Mouse (Mus musculus): ENCODE measurements at regions not wholly inside any gene's neighbourhood (a gene's known extent, or its start where the extent isn't known, plus 50 kb on each side); places are given as distances from the start of the nearest gene placed in this dataset.
A peak's percentile ranks its signal among the peaks of the same experiment; 100 is the strongest.

DNA sequence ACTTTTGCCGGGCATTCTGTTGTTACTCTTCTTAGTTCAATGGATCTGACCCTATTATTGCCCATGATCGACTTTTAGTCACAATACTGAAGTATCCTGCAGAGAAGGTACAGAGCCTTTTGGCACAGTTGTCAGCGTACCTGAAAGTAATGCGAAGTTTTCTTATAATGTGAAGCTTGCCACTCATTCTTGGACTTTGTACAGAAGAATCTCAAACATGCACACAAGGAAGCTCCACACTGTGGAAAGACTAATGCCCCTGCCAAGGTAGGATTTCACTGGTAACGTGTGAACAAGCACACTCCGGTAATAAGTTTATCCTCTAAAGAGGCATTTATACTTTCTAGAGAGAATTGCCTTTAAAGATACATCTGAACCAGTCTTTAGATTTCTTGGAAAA, 108.8 kb downstream of the Gm9733 start:
- no peak overlapping the region for H3K27ac ChIP-seq (ENCODE audit: low read depth, low read length)

DNA sequence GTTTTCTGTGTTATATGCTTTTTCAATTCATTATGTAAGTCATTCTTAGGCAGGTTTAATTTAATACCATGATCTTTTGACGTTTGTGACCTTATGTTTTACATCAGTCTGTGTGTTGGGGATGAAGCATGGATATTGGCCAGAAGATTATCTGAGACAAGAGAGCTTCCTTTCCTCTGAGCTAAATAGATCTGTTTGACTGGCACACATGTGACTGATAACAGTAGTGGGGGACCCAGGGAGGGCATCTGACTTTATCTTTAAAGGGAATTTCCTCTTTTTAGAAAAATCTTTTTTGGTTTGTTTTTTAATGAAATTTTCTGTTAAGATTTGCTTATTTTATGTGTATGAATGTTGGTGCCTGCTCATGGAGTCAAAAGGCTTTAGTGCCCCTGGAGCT, 107.7 kb downstream of the Gm9733 start:
- no peaks in the 10 kb centered on the region for H3K36me3 ChIP-seq (ENCODE audit: insufficient read depth)
- no peaks in the 10 kb centered on the region for H3K27me3 ChIP-seq (ENCODE audit: insufficient read depth, low read length)
- no peak for TF ChIP-seq CTCF (IDR thresholded peaks at IDR 0.05; ENCODE audit: low read depth)
- H3K27ac ChIP-seq (ENCODE audit: low read depth, low read length): no peak overlapping the region
- H3K9ac ChIP-seq: no peak overlapping the region
- DNase-seq (no peak), ATAC-seq (no peak)
- no peak overlapping the region for H3K4me3 ChIP-seq (ENCODE audit: low read depth, low read length)
- 63% methylated on average over 1 of the region's 1 CpGs for WGBS
- H3K4me2 ChIP-seq (ENCODE audit: low read depth): no peak overlapping the region
- H3K9me3 ChIP-seq (ENCODE audit: low read length): no peaks in the 10 kb centered on the region
- no peaks in the 10 kb centered on the region for H3K4me1 ChIP-seq (ENCODE audit: insufficient read depth)

More for the DNA sequence above, 108.8 kb downstream of the Gm9733 start:
- no peak for ATAC-seq
- Histone ChIP-seq H3K4me3 (ENCODE audit: low read depth, low read length) (no peak overlapping the region), H3K27me3 (ENCODE audit: insufficient read depth, low read length) (no peaks in the 10 kb centered on the region), H3K9ac (no peak overlapping the region), H3K4me2 (ENCODE audit: low read depth) (no peak overlapping the region), H3K9me3 (ENCODE audit: low read length) (no peaks in the 10 kb centered on the region), H3K36me3 (ENCODE audit: insufficient read depth) (no peaks in the 10 kb centered on the region), H3K4me1 (ENCODE audit: insufficient read depth) (no peaks in the 10 kb centered on the region)
- TF ChIP-seq CTCF (IDR thresholded peaks at IDR 0.05; ENCODE audit: low read depth): no peak
- WGBS: 82% methylated on average over 6 of the region's 6 CpGs
- DNase-seq: no peak

DNA sequence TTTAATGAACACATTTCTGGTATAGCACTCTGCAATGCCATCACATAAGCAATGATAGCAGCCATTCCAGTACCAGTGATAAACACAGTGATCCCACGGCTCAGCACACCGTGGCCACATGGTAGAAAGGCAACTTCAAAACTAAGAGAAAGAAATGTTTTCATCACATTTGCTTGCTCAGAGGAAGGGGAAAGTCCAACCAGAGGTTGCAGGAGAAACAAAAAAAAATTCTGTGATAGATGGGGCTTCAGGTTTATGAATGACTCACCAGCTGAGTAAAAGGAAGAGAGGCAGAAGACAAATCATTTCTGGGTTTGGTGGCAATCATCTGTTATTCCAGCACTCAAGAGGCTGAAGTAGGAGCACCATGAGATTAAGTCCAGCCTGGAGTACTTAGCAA, 103.5 kb downstream of the Gm9733 start:
- DNase-seq: no peak
- WGBS: 88% methylated on average over 2 of the region's 2 CpGs

DNA sequence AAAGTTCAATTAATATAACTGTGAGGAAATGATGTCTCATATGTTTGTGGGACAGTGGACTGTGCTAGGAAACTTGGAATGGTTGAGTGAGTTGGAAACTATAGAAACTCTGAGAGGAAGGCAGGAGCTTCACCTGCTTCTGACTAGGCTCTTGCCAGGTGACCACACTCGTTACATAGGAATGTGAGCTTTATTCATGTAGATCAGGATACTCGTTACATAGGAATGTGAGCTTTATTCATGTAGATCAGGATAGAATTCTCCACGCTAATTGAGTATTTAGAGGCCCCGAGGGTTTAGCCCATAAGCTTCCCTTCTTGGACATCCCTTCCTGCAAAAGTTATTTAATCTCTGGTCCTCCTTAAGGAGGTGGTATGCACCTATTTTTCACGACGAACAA, 101.9 kb downstream of the Gm9733 start:
- Histone ChIP-seq H3K27ac (ENCODE audit: low read depth, low read length) (no peak overlapping the region), H3K4me2 (ENCODE audit: low read depth) (no peak overlapping the region), H3K9me3 (ENCODE audit: low read length) (no peaks in the 10 kb centered on the region), H3K27me3 (ENCODE audit: insufficient read depth, low read length) (no peaks in the 10 kb centered on the region), H3K4me1 (ENCODE audit: insufficient read depth) (no peaks in the 10 kb centered on the region), H3K4me3 (ENCODE audit: low read depth, low read length) (no peak overlapping the region), H3K9ac (no peak overlapping the region), H3K36me3 (ENCODE audit: insufficient read depth) (no peaks in the 10 kb centered on the region)
- no peak for ATAC-seq
- WGBS: 45% methylated on average over 6 of the region's 6 CpGs
- DNase-seq: no peak
- TF ChIP-seq CTCF (IDR thresholded peaks at IDR 0.05; ENCODE audit: low read depth): no peak

More for the DNA sequence above, 103.5 kb downstream of the Gm9733 start:
- no peak overlapping the region for H3K9ac ChIP-seq
- H3K4me1 ChIP-seq (ENCODE audit: insufficient read depth): no peaks in the 10 kb centered on the region
- H3K9me3 ChIP-seq (ENCODE audit: low read length): no peaks in the 10 kb centered on the region
- no peaks in the 10 kb centered on the region for H3K27me3 ChIP-seq (ENCODE audit: insufficient read depth, low read length)
- no peaks in the 10 kb centered on the region for H3K36me3 ChIP-seq (ENCODE audit: insufficient read depth)
- H3K4me3 ChIP-seq (ENCODE audit: low read depth, low read length): no peak overlapping the region
- TF ChIP-seq CTCF (IDR thresholded peaks at IDR 0.05; ENCODE audit: low read depth): no peak
- H3K4me2 ChIP-seq (ENCODE audit: low read depth): no peak overlapping the region
- ATAC-seq: no peak
- H3K27ac ChIP-seq (ENCODE audit: low read depth, low read length): no peak overlapping the region

DNA sequence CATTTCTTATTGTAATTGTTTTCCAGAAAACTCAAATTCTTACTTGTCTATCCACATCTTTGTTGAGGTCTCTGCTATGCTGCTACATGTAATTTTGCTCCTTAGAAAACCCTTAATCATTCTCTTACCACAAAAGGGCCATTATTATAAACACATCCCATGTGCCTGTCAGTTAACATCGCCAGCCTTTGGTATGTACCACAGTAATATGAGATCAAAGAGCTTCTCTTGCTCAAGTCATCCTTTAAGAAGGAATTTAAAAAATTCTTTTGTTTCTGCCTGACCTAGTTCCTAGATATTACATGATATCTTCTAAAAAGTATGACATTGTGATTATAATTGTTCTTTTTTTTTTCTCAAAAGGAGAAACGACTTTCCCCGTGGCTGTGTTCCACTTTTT, 100.7 kb downstream of the Gm9733 start:
- ATAC-seq: no peak
- WGBS: 22% methylated on average over 3 of the region's 3 CpGs

DNA sequence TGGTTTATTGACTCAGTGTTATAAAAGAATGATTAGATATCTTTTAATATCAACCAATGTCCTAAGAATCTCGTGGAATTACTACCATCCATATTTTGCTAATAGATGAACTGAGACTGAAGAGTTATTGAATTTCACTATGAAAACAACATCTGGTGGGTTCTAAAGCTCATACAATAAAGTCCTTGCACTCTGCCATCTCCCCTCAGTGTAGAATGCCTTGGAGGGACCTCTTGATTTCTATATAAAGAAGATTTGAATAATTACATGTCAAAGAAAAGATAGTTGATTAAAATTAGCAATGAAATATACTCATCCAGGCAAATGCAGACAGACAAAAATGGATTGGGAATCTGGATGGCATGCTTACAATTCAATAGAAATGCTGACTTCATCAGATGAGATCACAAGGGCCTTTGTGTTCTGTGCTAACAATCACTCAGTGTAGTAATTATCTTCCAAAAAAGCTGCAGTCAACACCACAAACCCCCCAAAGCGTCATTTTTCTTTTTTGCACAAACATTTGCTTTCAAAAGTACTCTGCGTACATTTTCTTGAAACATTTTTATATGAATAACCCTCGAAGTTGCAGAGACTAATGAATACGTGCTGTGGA, 94.2 kb downstream of the Gm9733 start:
- no peak for TF ChIP-seq CTCF (IDR thresholded peaks at IDR 0.05; ENCODE audit: low read depth)
- Histone ChIP-seq H3K9me3 (ENCODE audit: low read length) (no peaks in the 10 kb centered on the region), H3K27me3 (ENCODE audit: insufficient read depth, low read length) (no peaks in the 10 kb centered on the region), H3K4me1 (ENCODE audit: insufficient read depth) (no peaks in the 10 kb centered on the region), H3K4me3 (ENCODE audit: low read depth, low read length) (no peak overlapping the region), H3K9ac (no peak overlapping the region), H3K36me3 (ENCODE audit: insufficient read depth) (no peaks in the 10 kb centered on the region), H3K27ac (ENCODE audit: low read depth, low read length) (no peak overlapping the region), H3K4me2 (ENCODE audit: low read depth) (no peak overlapping the region)
- DNase-seq (no peak), ATAC-seq (peak; percentile 60)
- WGBS: 73% methylated on average over 5 of the region's 5 CpGs

More for the DNA sequence above, 100.7 kb downstream of the Gm9733 start:
- no peak overlapping the region for H3K4me3 ChIP-seq (ENCODE audit: low read depth, low read length)
- H3K27me3 ChIP-seq (ENCODE audit: insufficient read depth, low read length): no peaks in the 10 kb centered on the region
- H3K4me1 ChIP-seq (ENCODE audit: insufficient read depth): no peaks in the 10 kb centered on the region
- TF ChIP-seq CTCF (IDR thresholded peaks at IDR 0.05; ENCODE audit: low read depth): no peak
- H3K9ac ChIP-seq: no peak overlapping the region
- no peak overlapping the region for H3K4me2 ChIP-seq (ENCODE audit: low read depth)
- DNase-seq: no peak
- H3K9me3 ChIP-seq (ENCODE audit: low read length): no peaks in the 10 kb centered on the region
- no peak overlapping the region for H3K27ac ChIP-seq (ENCODE audit: low read depth, low read length)
- H3K36me3 ChIP-seq (ENCODE audit: insufficient read depth): no peaks in the 10 kb centered on the region

DNA sequence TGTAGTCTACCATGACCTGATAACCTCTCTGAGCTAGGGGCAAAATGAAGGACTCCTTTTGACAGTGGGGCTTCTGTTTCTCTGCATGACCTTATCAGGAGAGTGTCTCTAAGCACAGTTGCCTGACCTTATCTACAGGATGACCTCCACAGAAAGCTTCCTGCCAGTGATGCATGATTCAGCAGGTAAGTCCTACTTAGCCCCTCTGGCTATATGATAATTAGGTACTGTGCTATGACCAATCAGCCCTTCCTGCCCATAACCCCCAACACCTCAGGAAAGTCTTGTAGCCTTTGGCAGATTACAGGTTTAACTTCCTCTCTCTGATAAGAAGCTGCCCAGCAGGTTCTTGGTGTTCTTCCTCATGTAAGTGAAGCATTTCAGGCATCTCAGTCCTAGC, 89.7 kb downstream of the Gm9733 start:
- no peak overlapping the region for H3K27ac ChIP-seq (ENCODE audit: low read depth, low read length)
- H3K4me1 ChIP-seq (ENCODE audit: insufficient read depth): no peaks in the 10 kb centered on the region
- H3K27me3 ChIP-seq (ENCODE audit: insufficient read depth, low read length): no peaks in the 10 kb centered on the region
- no peak overlapping the region for H3K9ac ChIP-seq
- TF ChIP-seq CTCF (IDR thresholded peaks at IDR 0.05; ENCODE audit: low read depth): no peak
- no peaks in the 10 kb centered on the region for H3K9me3 ChIP-seq (ENCODE audit: low read length)
- H3K4me2 ChIP-seq (ENCODE audit: low read depth): no peak overlapping the region
- no peak for DNase-seq
- no peaks in the 10 kb centered on the region for H3K36me3 ChIP-seq (ENCODE audit: insufficient read depth)
- ATAC-seq: no peak
- no peak overlapping the region for H3K4me3 ChIP-seq (ENCODE audit: low read depth, low read length)
